Comparison of ENCODE assay signal across 7 mouse cellular contexts in the genomic region with DNA sequence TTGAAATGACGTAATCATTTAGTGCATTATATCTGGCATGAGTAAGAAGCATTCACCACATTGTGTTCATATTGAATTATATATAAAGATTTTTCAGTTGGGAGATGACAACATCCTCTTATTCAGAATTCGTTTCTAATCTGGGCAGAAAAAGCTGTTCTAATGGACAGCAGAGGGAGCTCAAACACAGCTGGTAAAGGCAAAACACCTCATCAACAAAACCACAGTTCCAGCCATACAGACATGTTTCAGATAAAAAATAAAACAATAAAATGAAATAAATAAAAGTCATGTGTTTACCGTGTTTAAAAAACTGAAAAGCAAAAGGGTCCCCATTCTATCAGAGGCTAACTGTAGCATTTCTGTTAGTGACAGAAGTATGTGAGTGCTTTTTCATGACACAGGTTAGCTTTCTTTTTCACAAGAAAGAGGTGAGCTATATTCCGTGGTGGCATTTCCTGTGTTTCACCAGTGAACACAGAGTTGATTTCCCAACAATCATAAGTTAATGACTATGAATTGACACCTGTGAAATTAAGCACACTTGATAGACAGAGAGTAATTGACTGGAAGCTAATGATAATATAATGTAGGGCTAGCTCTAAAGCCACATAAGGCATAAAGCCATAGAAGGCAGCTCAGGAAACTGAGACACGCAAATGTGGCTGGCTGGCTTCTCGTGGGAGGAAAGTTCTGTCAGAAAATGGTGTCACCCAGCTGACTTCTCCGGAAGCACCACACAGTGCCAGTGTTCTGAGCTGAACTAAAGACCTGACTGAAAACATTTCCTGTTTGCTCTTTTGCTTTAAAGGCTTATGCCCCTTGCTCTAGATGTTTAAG.
DNase-seq lines count a peak whose midpoint lies in the region.

No protein-coding gene starts in this region.

- DNase-seq in left cerebral cortex, adult 18-20 months (ENCODE audit: low spot score in 2 of 2): peak; percentile 8 to 18
- DNase-seq in left cerebral cortex, postnatal 4 days: no peak
- peak; percentile 84 for DNase-seq in NIH3T3 (ENCODE audit: low read depth)
- DNase-seq in fibroblast of lung, adult 2 months (ENCODE audit: low read depth): peak; percentile 19
- peak; percentile 43 to 56 for DNase-seq in left cerebral cortex, postnatal 14 days (ENCODE audit: low spot score in 2 of 2)
- DNase-seq in thymus, postnatal 25 days: peak; percentile 27
- DNase-seq in heart, postnatal 4 days: no peak

- intact Hi-C loops in left cerebral cortex, postnatal 4 days (cut with DNase I): loop anchor here (10.0 kb wide), 1 partner anchor 840 kb away; no protein-coding TSS in a partner anchor
- intact Hi-C loops in left cerebral cortex, postnatal 14 days (cut with DNase I): loop anchor here (5.0 kb wide), 2 partner anchors 837 to 967 kb away; no protein-coding TSS in a partner anchor

Comparison
In these comparisons a context has a peak if more than half of its experiments do, and no peak if none do; other contexts are left out.
1. DNase-seq: peak in left cerebral cortex, adult 18-20 months (2 of 2), NIH3T3 (single experiment), fibroblast of lung, adult 2 months (single experiment), left cerebral cortex, postnatal 14 days (2 of 2) and thymus, postnatal 25 days (single experiment); none in left cerebral cortex, postnatal 4 days (single experiment) and heart, postnatal 4 days (single experiment).